Mouse (Mus musculus) layer of hippocampus, adult 9-11 months (tissue): Measurements from ENCODE around the gene Il23a.
"Not testable (repeated sequence)": the region's sequence is repeated elsewhere in the genome, so short reads cannot be mapped to it uniquely, and the experiment has no call there.

Experiments used
- DNase-seq: peaks from one replicate; pipeline ENCODE4 v3.0.0; 2022

Gene Il23a

GRCm38 (mm10) chr10:128263393-128264310, 34.9 kb downstream of the Il23a start:
- DNase-seq, result no peak

GRCm38 (mm10) chr10:128262300-128262699, 36.3 kb downstream of the Il23a start:
- DNase-seq, result no peak

- DNase-seq, result not testable (repeated sequence)
Measured at GRCm38 (mm10) chr10:128260376-128260775, 38.2 kb downstream of the Il23a start.

DNA sequence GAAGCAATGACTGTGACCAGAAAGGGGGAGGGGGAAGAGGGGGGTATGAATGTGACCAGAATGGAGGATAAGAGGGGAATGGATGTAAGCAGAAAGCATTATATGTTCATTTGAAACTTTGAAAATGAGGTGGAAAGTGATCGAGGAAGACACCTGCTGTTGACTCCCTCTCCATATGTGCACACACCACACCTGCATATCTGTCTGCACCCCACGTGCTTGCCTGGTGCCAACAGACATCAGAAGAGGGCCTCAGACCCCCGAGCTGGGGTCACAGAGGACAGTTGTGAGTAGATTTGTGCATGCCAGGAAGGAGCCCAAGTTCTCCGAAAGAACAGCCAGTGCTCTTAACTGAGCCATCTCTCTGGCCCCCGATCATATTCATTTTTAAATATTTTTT, 38.6 kb downstream of the Il23a start:
- DNase-seq, result no peak

- DNase-seq, result no peak
Measured at GRCm38 (mm10) chr10:128258953-128259352, 39.6 kb downstream of the Il23a start.

GRCm38 (mm10) chr10:128256328-128256727, 42.2 kb downstream of the Il23a start:
- DNase-seq, result no peak

GRCm38 (mm10) chr10:128255925-128256324, 42.6 kb downstream of the Il23a start:
- no peak for DNase-seq

GRCm38 (mm10) chr10:128253677-128254255, 44.8 kb downstream of the Il23a start, which contains the start of gene Apon:
Gene Apon (plus strand): TSS chr10:128254096.
- DNase-seq, result no peak

DNA sequence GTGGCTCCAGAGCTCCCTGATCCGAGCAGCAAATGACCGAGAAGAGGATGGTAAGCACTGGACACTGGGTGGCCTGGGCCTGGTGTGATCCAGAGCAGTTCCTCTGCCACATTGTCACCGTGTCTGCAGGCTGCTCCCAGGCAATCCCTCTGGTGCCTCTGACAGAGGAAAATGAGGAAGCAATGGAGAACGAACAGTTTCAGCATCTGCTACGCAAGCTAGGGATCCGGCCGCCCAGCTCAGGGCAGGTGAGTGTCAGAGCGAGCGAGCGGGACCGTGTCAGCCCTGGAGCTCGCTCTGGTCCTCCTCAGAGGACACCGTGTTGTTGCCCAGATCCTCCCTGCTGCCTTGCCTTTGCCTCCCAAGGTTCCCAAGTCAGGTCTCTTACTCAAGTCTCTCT, 48.0 kb downstream of the Il23a start:
- no peak for DNase-seq

- no peak for DNase-seq
Measured at GRCm38 (mm10) chr10:128247020-128247732, 51.4 kb downstream of the Il23a start.
